Mouse (Mus musculus) kidney, embryonic 14.5 days (tissue): ENCODE data around the gene Nipal4. TPM values are rescaled to one million over a fixed set of nuclear protein-coding genes. Genes with fewer than 3 reads are reported as not detected.

Experiments used
- ATAC-seq: fragments of 200-750 bp; cut with Nextera tagmentation; 2 replicates; pipeline ENCODE4 v1.8.0; 2017; ENCODE audit warnings: moderate number of reproducible peaks, mild to moderate bottlenecking, moderate TSS enrichment, moderate library complexity; ENCODE audit not compliant: low FRiP score, low TSS enrichment
- H3K27ac ChIP-seq: fragments of 300-500 bp; sonication (generic); 2 replicates; pipeline ENCODE4 v1.5.1; 2014; ENCODE audit warnings: low read depth, mild to moderate bottlenecking, low read length, moderate library complexity, mixed read lengths
- H3K27me3 ChIP-seq: fragments of 300-500 bp; sonication (generic); 2 replicates; pipeline ENCODE4 v1.6.1; 2014; ENCODE audit warnings: mild to moderate bottlenecking, low read length; ENCODE audit not compliant: control insufficient read depth, insufficient read depth
- H3K36me3 ChIP-seq: fragments of 300-500 bp; sonication (generic); 2 replicates; pipeline ENCODE4 v1.6.1; 2014; ENCODE audit warnings: low read length, mixed read lengths; ENCODE audit not compliant: control insufficient read depth, insufficient read depth
- H3K4me1 ChIP-seq: fragments of 300-500 bp; sonication (generic); 2 replicates; pipeline ENCODE4 v1.6.1; 2014; ENCODE audit warnings: low read length, mixed read lengths; ENCODE audit not compliant: control insufficient read depth, insufficient read depth
- H3K4me2 ChIP-seq: fragments of 300-500 bp; sonication (generic); replicated peaks from 2 replicates; pipeline ENCODE4 v1.6.1; 2014; ENCODE audit warnings: low read depth, mild to moderate bottlenecking, low read length
- H3K4me3 ChIP-seq: fragments of 300-500 bp; sonication (generic); 2 replicates; pipeline ENCODE4 v1.5.1; 2014; ENCODE audit warnings: mild to moderate bottlenecking, low read length
- H3K9ac ChIP-seq: fragments of 300-500 bp; sonication (generic); 2 replicates; pipeline ENCODE4 v1.6.1; 2014; ENCODE audit warnings: low read depth, mild to moderate bottlenecking, low read length, moderate library complexity
- H3K9me3 ChIP-seq: fragments of 300-500 bp; sonication (generic); 2 replicates; pipeline ENCODE4 v1.6.1; 2016; ENCODE audit warnings: low read length; ENCODE audit not compliant: control insufficient read depth
- WGBS: fragments of 180-500 bp; shearing (Covaris S2); extraction: QIAGEN DNeasy Blood & Tissue Kit; methylation state at CpG from one replicate; pipeline ENCODE4 v1.1.7; 2014; 5-methylcytosine and 5-hydroxymethylcytosine counted together
- polyA plus RNA-seq: library from polyadenylated mRNA; unstranded; fragments of >200 nt; fragmentation: Nextera tagmentation; extraction: Ambion mirVana; gene quantifications from 2 replicates; pipeline ENCODE4 v1.2.1, GENCODE M21; 2014

Nipal4 gene
- polyA plus RNA-seq, 1 experiment from 2014 or later, result 0.22 TPM

DNA sequence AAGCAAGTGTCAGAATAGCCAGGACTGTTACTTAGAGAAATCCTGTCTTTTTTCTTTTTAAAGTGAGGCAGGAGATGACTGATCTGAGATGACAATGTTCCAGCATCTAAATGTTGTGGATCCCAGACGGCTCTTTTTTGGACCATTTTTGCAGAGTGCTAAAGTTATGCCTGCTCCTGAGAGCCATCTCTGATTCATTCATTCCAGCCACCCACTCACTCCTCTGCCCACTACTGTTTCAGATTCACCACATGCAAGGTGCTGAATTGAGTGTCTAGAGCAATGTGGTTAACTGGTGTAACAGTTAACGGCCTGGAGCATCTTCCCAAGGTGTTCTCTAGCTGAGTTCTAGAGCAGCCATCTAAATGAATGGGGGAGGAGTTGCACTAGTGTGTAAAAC, 31.4 kb downstream of the Nipal4 start:
- no peaks in the 10 kb centered on the region for H3K27me3 ChIP-seq
- H3K9ac ChIP-seq, result no peak overlapping the region
- H3K4me2 ChIP-seq, result no peak overlapping the region
- no peaks in the 10 kb centered on the region for H3K4me1 ChIP-seq
- H3K4me3 ChIP-seq, result no peak overlapping the region
- no peak for ATAC-seq
- no peaks in the 10 kb centered on the region for H3K9me3 ChIP-seq
- no peak overlapping the region for H3K27ac ChIP-seq
- 90% methylated on average over 2 of the region's 2 CpGs for WGBS
- peaks cover 41% of the 10 kb centered on the region for H3K36me3 ChIP-seq

DNA sequence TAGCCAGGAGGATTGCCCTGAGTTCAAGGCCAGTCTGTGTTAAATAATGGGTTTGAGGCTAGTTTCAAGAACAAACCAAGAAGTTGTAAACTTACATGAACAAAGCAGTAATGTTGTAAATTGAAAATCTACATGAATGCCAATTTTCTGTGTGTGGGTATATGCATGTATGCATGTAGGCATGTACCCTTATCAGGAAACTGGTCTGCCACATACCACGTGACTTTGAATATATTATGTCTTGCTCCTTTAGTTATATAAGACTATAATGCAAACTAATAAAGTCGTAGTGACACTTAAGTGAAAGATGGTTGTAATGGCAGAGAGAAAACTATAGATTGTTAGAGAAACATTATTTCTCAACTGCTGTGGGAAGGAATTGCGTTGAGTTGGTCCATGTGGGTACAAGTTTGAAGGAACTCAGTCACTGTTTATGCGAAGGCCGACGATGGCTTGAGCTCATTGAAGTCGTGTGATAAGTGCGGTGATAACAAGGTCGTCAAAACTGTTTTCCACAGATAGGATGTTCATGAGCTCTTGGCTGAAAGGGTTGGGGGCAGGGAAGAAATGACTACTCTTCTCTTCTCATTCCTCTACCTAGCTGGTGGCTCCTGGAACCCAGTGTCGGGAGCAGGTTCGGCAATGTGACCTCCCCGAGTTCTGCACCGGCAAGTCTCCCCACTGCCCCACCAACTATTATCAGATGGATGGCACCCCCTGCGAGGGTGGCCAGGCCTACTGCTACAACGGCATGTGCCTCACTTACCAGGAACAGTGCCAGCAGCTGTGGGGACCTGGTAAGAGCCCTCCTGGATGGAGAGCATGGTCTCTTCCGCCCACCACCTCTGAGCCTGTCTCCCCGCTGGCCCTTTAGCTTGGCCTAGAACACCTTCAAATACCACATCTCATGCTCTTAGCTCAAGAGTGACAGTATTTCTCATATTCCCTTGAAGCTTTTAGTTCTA, 35.0 kb downstream of the Nipal4 start:
- WGBS, result 94% methylated on average over 17 of the region's 17 CpGs
- H3K4me3 ChIP-seq, result no peak overlapping the region

GRCm38 (mm10) chr11:46128548-46128945, 37.8 kb downstream of the Nipal4 start:
- 78% methylated on average over 9 of the region's 9 CpGs for WGBS
- Histone ChIP-seq H3K27me3 (no peaks in the 10 kb centered on the region), H3K9ac (no peak overlapping the region), H3K4me3 (no peak overlapping the region), H3K9me3 (no peaks in the 10 kb centered on the region), H3K27ac (no peak overlapping the region), H3K4me2 (no peak overlapping the region), H3K36me3 (peaks cover 22% of the 10 kb centered on the region), H3K4me1 (no peaks in the 10 kb centered on the region)
- no peak for ATAC-seq

More for the DNA sequence above, 35.0 kb downstream of the Nipal4 start:
- H3K27ac ChIP-seq, result no peak overlapping the region
- no peak for ATAC-seq
- no peaks in the 10 kb centered on the region for H3K4me1 ChIP-seq
- H3K36me3 ChIP-seq, result peaks cover 27% of the 10 kb centered on the region; the same call in 1 of the 2 replicates
- H3K9ac ChIP-seq, result no peak overlapping the region
- no peak overlapping the region for H3K4me2 ChIP-seq
- no peaks in the 10 kb centered on the region for H3K27me3 ChIP-seq
- no peaks in the 10 kb centered on the region for H3K9me3 ChIP-seq

GRCm38 (mm10) chr11:46127621-46128547, 38.4 kb downstream of the Nipal4 start:
- H3K36me3 ChIP-seq, result peaks cover 29% of the 10 kb centered on the region
- no peak overlapping the region for H3K27ac ChIP-seq
- no peaks in the 10 kb centered on the region for H3K4me1 ChIP-seq
- WGBS, result 70% methylated on average over 15 of the region's 15 CpGs
- no peaks in the 10 kb centered on the region for H3K27me3 ChIP-seq
- H3K4me3 ChIP-seq, result no peak overlapping the region
- no peaks in the 10 kb centered on the region for H3K9me3 ChIP-seq
- H3K9ac ChIP-seq, result no peak overlapping the region
- no peak overlapping the region for H3K4me2 ChIP-seq
- ATAC-seq, result peak; percentile 62; the same call in 1 of the 2 replicates

GRCm38 (mm10) chr11:46126827-46127410, 39.4 kb downstream of the Nipal4 start:
- WGBS, result 92% methylated on average over 11 of the region's 11 CpGs
- Histone ChIP-seq H3K4me3 (no peak overlapping the region), H3K4me2 (no peak overlapping the region), H3K9ac (no peak overlapping the region), H3K9me3 (no peaks in the 10 kb centered on the region), H3K27ac (no peak overlapping the region), H3K4me1 (no peaks in the 10 kb centered on the region), H3K36me3 (peaks cover 35% of the 10 kb centered on the region), H3K27me3 (no peaks in the 10 kb centered on the region)
- ATAC-seq, result no peak

DNA sequence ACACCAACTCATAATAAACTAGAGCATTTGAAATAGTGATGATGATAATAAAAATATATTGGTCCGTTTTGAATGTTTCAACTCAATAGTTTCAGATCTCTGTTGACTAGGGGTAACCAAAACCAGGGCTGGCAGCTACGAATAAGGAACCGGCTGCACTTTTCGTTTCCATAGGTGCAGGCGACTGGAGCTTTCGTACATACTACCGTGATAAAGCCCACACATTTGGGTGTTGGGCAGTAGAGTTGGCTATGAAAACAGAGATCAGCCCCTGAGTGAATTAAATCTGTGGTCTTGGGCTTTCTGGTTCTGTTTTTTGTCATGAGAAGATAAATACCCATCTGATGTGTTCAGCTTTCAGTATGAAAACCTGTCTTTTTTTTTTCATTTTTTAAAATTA, 40.0 kb downstream of the Nipal4 start:
- Histone ChIP-seq H3K4me1 (no peaks in the 10 kb centered on the region), H3K27me3 (no peaks in the 10 kb centered on the region), H3K9ac (no peak overlapping the region), H3K9me3 (no peaks in the 10 kb centered on the region), H3K4me3 (no peak overlapping the region), H3K4me2 (no peak overlapping the region), H3K27ac (no peak overlapping the region), H3K36me3 (peaks cover 32% of the 10 kb centered on the region)
- WGBS, result 94% methylated on average over 7 of the region's 7 CpGs
- ATAC-seq, result no peak

GRCm38 (mm10) chr11:46125835-46126229, 40.5 kb downstream of the Nipal4 start:
- Histone ChIP-seq H3K4me1 (no peaks in the 10 kb centered on the region), H3K9me3 (no peaks in the 10 kb centered on the region), H3K9ac (no peak overlapping the region), H3K4me2 (no peak overlapping the region), H3K4me3 (no peak overlapping the region), H3K27ac (no peak overlapping the region), H3K27me3 (no peaks in the 10 kb centered on the region), H3K36me3 (peaks cover 34% of the 10 kb centered on the region)
- 92% methylated on average over 7 of the region's 7 CpGs for WGBS
- no peak for ATAC-seq

DNA sequence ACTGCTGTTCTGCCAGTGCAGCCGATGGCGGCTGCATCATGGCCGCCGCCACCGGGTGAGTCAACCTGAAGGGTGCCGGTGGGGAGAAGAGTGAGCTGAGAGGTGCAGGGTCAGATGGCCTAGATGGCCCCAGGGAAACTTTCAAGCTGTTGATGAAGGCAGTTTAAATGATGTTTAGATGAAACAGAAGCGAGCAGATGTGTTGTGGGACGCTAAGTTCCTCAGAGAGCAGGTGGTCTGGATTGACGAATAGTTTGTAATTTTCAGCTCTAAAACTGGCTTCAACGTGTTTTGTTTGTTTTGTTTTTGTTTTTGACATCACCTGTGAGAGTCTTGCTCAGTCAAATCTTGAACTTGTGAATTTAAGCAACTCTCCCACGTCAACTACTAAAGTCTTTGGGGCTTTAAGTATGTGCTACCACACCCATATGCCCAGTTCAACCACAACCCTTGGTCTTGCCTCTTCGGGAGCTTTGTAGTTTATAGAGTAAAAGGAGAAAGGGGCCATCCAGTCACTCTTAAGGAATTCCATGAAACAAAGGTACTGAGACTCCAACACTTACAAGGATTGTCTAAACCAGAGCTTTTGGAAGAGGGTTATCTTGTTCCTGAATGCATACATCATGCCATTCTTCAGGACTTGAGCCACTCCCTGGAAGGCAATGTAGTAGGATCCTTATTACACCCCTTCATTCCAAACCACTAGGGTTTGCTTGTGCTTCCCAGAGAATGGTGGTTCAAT, 41.0 kb downstream of the Nipal4 start:
- no peaks in the 10 kb centered on the region for H3K9me3 ChIP-seq
- H3K4me2 ChIP-seq, result no peak overlapping the region
- H3K36me3 ChIP-seq, result peaks cover 34% of the 10 kb centered on the region
- H3K27me3 ChIP-seq, result no peaks in the 10 kb centered on the region
- ATAC-seq, result no peak
- no peak overlapping the region for H3K9ac ChIP-seq
- no peak overlapping the region for H3K27ac ChIP-seq
- no peaks in the 10 kb centered on the region for H3K4me1 ChIP-seq
- H3K4me3 ChIP-seq, result no peak overlapping the region
- WGBS, result 90% methylated on average over 12 of the region's 12 CpGs
